Mouse (Mus musculus) bone marrow, adult 2 months (tissue): ENCODE measurements around the gene Lsm4. TPM values are rescaled to one million over a fixed set of nuclear protein-coding genes. Genes with fewer than 3 reads are reported as not detected.

ENCODE experiments used
- H3K27ac ChIP-seq: fragments of 200-500 bp; 2 replicates; pipeline ENCODE4 v1.5.1; 2012; ENCODE audit warnings: low read depth, mild to moderate bottlenecking, control low read depth, inconsistent platforms, low read length; ENCODE audit not compliant: control insufficient read depth, poor library complexity, insufficient read depth
- H3K4me1 ChIP-seq: fragments of 200-500 bp; 2 replicates; pipeline ENCODE4 v1.6.1; 2011; ENCODE audit warnings: low read length; ENCODE audit not compliant: control insufficient read depth, insufficient read depth
- H3K4me3 ChIP-seq: fragments of 200-500 bp; replicated peaks from 2 replicates; pipeline ENCODE3; 2011; ENCODE audit warnings: mild to moderate bottlenecking, low read depth, low read length, control low read depth; ENCODE audit not compliant: control insufficient read depth
- CTCF ChIP-seq: fragments of 200-500 bp; IDR thresholded peaks from 2 replicates; pipeline ENCODE4 v1.5.1; 2011; ENCODE audit warnings: low read length, control low read depth; ENCODE audit not compliant: control insufficient read depth, insufficient read depth
- POLR2A ChIP-seq: fragments of 200-500 bp; IDR thresholded peaks from 2 replicates; pipeline ENCODE4 v1.6.1; 2011; ENCODE audit warnings: low read depth, mild to moderate bottlenecking, control low read depth, low read length, borderline replicate concordance; ENCODE audit not compliant: control insufficient read depth
- WGBS: fragments of 180-500 bp; shearing (Covaris S2); methylation state at CpG from one replicate; pipeline ENCODE4 v1.1.7; 2018; 5-methylcytosine and 5-hydroxymethylcytosine counted together
- polyA plus RNA-seq: library from polyadenylated mRNA; stranded (reverse); fragments of >200 nt; gene quantifications from 2 replicates; pipeline ENCODE4 v1.2.4, GENCODE M21; 2011; ENCODE audit warnings: low replicate concordance; ENCODE audit not compliant: missing spikeins, insufficient read depth, insufficient read length

The Lsm4 gene
- polyA plus RNA-seq, 1 experiment, result 119 TPM

- H3K4me3 ChIP-seq, result no peak overlapping the region
- 75% methylated on average over 6 of the region's 6 CpGs for WGBS
- H3K27ac ChIP-seq, result no peak overlapping the region; the same call in 1 of the 2 replicates
- no peaks in the 10 kb centered on the region for H3K4me1 ChIP-seq
- TF ChIP-seq POLR2A (no peak), CTCF (no peak)
Observed at GRCm38 (mm10) chr8:70646369-70646768, 26.7 kb upstream of the Lsm4 start.

DNA sequence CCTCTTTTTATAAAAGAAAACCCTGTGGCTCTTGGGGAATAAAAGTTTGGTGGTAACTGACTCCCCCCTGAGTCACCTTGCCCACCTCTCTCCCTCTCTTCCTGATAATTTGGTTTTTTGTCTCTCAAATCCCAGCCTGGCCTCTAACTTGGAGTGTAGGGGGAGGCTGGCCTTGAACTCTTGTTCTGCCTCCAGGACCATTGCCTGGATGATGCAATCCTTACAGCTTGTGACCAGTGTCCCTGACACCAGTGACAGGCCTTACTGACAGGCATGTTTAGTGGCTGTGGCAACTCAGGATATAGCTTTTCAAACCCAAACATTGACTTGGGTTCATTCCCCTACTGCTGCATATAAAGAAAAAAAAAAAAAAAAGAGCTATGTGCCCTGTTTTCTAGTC, 26.3 kb upstream of the Lsm4 start:
- no peak overlapping the region for H3K4me3 ChIP-seq
- no peaks in the 10 kb centered on the region for H3K4me1 ChIP-seq
- TF ChIP-seq CTCF (no peak), POLR2A (no peak)
- no peak overlapping the region for H3K27ac ChIP-seq

DNA sequence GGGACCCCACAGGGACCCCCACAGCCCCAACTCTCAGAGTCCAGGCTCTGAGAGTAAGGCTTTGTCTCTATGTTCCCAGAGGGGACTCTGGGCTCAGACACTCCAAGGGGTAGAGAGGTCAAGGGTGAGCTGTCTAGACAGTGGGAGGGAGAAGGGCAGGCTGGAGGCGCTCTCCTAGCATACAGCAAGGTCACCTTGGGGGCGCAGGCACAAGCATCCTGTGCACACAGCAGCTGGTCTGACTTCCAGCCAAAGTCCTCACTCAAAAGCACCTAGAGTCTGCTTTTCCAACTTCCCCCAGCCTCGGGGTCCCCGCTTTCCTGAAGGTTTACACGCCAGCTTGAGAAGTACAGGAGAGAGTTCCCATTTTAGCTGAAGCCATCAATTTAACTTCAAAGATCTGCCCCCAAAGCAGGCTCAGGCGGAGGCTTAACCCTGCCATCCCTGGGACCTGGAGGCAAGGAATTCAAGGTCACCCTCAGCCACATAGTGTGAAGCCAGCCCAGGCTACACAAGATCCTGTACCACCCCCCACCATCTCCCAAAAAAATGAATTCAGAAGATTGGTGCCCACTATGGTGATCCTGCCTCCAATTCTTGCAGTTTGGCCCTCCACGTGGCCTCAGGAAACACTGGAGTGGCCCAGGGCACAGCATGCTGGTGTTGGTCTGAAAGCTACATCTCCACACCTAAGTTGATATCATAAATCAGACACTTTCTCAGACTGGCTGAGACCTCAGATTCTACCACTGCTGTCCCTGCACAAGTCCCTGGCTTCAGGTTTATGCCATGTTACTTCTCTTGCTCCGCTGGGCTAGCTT, 25.5 kb upstream of the Lsm4 start:
- no peak overlapping the region for H3K4me3 ChIP-seq
- H3K27ac ChIP-seq, result no peak overlapping the region
- WGBS, result 76% methylated on average over 8 of the region's 8 CpGs
- no peak for TF ChIP-seq POLR2A
- TF ChIP-seq CTCF, result no peak
- H3K4me1 ChIP-seq, result no peaks in the 10 kb centered on the region

GRCm38 (mm10) chr8:70648164-70648442, 24.9 kb upstream of the Lsm4 start:
- H3K4me1 ChIP-seq, result no peaks in the 10 kb centered on the region
- 21% methylated on average over 1 of the region's 1 CpGs for WGBS
- no peak overlapping the region for H3K4me3 ChIP-seq
- TF ChIP-seq POLR2A (no peak), CTCF (no peak)
- H3K27ac ChIP-seq, result no peak overlapping the region

DNA sequence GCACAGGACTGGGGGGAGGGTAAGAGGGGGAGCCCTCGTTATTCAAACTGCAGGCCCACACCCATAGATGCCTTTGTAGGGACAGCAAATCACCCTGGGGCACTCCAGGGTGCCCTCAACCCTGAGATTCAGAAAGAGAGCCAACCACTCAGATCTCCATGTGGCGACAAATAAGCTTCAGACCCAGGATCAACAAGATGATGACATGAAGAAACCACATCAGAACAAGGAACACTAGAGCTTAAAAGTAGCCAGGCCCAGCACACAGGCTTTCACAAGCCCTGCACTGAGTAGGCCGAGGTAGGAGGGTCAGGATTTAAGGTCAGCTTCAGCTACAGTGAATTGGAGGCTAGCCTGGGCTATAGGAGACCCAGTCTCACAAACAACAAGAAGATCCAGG, 24.1 kb upstream of the Lsm4 start:
- TF ChIP-seq POLR2A (no peak), CTCF (no peak)
- Histone ChIP-seq H3K27ac (no peak overlapping the region), H3K4me3 (no peak overlapping the region), H3K4me1 (no peaks in the 10 kb centered on the region; the same call in 1 of the 2 replicates)
- WGBS, result 53% methylated on average over 3 of the region's 3 CpGs

DNA sequence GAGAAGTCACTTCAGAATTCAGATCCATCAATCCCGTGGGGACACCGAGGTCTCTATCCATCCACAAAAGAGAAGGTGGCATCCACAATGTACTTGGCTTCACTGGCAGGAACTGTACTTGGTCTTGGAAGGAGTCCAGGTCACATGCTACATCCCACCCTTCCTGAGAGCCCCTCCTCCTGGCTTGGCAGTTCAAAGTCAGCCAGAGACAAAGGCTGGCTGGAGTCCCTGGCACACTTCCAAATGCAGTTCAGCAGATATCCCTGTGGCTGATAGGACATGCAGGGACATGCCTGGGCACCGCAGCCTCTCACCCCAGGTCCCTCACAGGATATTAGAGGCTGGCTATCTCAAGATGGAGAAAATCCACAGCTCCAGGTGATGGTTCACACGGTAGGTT, 23.7 kb upstream of the Lsm4 start:
- TF ChIP-seq POLR2A (no peak), CTCF (no peak)
- Histone ChIP-seq H3K4me3 (no peak overlapping the region), H3K27ac (no peak overlapping the region), H3K4me1 (no peaks in the 10 kb centered on the region; the same call in 1 of the 2 replicates)
- 20% methylated on average over 4 of the region's 4 CpGs for WGBS

GRCm38 (mm10) chr8:70650351-70650750, 22.7 kb upstream of the Lsm4 start:
- TF ChIP-seq CTCF, result no peak
- Histone ChIP-seq H3K4me1 (no peaks in the 10 kb centered on the region; the same call in 1 of the 2 replicates), H3K27ac (no peak overlapping the region; the same call in 1 of the 2 replicates), H3K4me3 (no peak overlapping the region)
- WGBS, result 95% methylated on average over 17 of the region's 17 CpGs

- Histone ChIP-seq H3K4me3 (no peak overlapping the region), H3K27ac (no peak overlapping the region), H3K4me1 (no peaks in the 10 kb centered on the region; the same call in 1 of the 2 replicates)
- 32% methylated on average over 2 of the region's 2 CpGs for WGBS
- TF ChIP-seq CTCF (peak; percentile 94), POLR2A (no peak)
Observed at GRCm38 (mm10) chr8:70653226-70653625, 19.8 kb upstream of the Lsm4 start.

DNA sequence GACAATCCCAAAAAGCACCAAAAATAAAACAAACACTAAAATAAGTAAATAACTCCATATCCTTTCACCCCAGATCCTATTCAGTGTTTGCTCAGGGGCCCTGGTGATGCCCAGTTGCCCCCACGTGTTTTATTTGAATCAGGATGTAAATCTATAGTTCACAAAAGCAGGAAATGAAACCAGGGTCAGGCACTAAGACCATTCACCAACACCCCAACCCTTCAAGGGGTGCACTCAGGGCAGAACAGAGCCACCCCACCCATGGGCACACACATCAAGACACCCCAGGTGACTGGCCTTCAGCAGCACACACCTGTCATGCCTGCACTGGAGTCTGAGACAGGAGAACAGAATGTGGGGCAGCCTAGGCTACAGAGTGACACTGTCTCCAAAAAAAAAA, 18.9 kb upstream of the Lsm4 start:
- 26% methylated on average over 1 of the region's 1 CpGs for WGBS

More for the DNA sequence above, 18.9 kb upstream of the Lsm4 start:
- no peaks in the 10 kb centered on the region; the same call in 1 of the 2 replicates for H3K4me1 ChIP-seq
- TF ChIP-seq CTCF, result no peak
- TF ChIP-seq POLR2A, result no peak
- no peak overlapping the region for H3K4me3 ChIP-seq
- H3K27ac ChIP-seq, result 0 out of 2 replicates have a peak overlapping the region, but pooled peaks have one; percentile 5
